ENCODE assay signal across 7 mouse cellular contexts in genomic region chr5:134101883-134102282, GRCm38 (mm10). TPM values are rescaled to one million over a fixed set of nuclear protein-coding genes. Genes with fewer than 3 reads are reported as not detected.
DNase-seq lines count a peak whose midpoint lies in the region; ATAC-seq and TF ChIP-seq lines count a peak whose summit lies in the region.

No protein-coding gene starts in this region.

- peak overlapping the region; percentile 90 for H3K4me3 ChIP-seq in forebrain, embryonic 15.5 days
- no peak overlapping the region for H3K4me3 ChIP-seq in kidney, postnatal 0 days (replicated peaks; ENCODE audit: low read depth, low read length)
- peak overlapping the region; percentile 77 for H3K4me3 ChIP-seq in neural tube, embryonic 15.5 days (replicated peaks)

- peak overlapping the region; percentile 77 for H3K4me2 ChIP-seq in forebrain, embryonic 15.5 days (replicated peaks)
- peak overlapping the region; percentile 95 for H3K4me2 ChIP-seq in kidney, postnatal 0 days (ENCODE audit: low read length)
- peak overlapping the region; percentile 66 for H3K4me2 ChIP-seq in neural tube, embryonic 15.5 days

- H3K4me1 ChIP-seq in forebrain, embryonic 15.5 days = peaks cover 30% of the 10 kb centered on the region
- H3K4me1 ChIP-seq in kidney, postnatal 0 days (replicated peaks; ENCODE audit: insufficient read depth, low read length) = no peaks in the 10 kb centered on the region; the same call in 1 of the 2 replicates
- peaks cover 39% of the 10 kb centered on the region for H3K4me1 ChIP-seq in neural tube, embryonic 15.5 days

- peak; percentile 3 for DNase-seq in ovary, postnatal 10 days (ENCODE audit: low spot score)
- DNase-seq in ovary, postnatal 36 days (ENCODE audit: low spot score) = no peak
- DNase-seq in kidney, postnatal 0 days (ENCODE audit: low spot score) = peak; percentile 48
- no peak for DNase-seq in right cerebral cortex, postnatal 36 days (ENCODE audit: low spot score in 2 of 2)
- no peak for DNase-seq in cerebellum, adult 9-11 months

- no peak overlapping the region for H3K27ac ChIP-seq in forebrain, embryonic 15.5 days (replicated peaks)
- H3K27ac ChIP-seq in kidney, postnatal 0 days = peak overlapping the region; percentile 51
- no peak overlapping the region for H3K27ac ChIP-seq in neural tube, embryonic 15.5 days (replicated peaks)

- no peak for ATAC-seq in forebrain, embryonic 15.5 days (replicated peaks)
- peak; percentile 49 for ATAC-seq in kidney, postnatal 0 days (replicated peaks; ENCODE audit: low FRiP score, low read depth)
- no peak for ATAC-seq in neural tube, embryonic 15.5 days (ENCODE audit: low FRiP score)

- no peaks in the 10 kb centered on the region for H3K9me3 ChIP-seq in forebrain, embryonic 15.5 days
- no peaks in the 10 kb centered on the region for H3K9me3 ChIP-seq in kidney, postnatal 0 days (replicated peaks; ENCODE audit: low read length)
- H3K9me3 ChIP-seq in neural tube, embryonic 15.5 days (replicated peaks) = no peaks in the 10 kb centered on the region

- H3K36me3 ChIP-seq in forebrain, embryonic 15.5 days = peaks cover 10% of the 10 kb centered on the region; the same call in 1 of the 2 replicates
- H3K36me3 ChIP-seq in kidney, postnatal 0 days (ENCODE audit: insufficient read depth, low read length) = no peaks in the 10 kb centered on the region
- H3K36me3 ChIP-seq in neural tube, embryonic 15.5 days = peaks cover 10% of the 10 kb centered on the region

- H3K27me3 ChIP-seq in forebrain, embryonic 15.5 days = no peaks in the 10 kb centered on the region
- no peaks in the 10 kb centered on the region for H3K27me3 ChIP-seq in kidney, postnatal 0 days (ENCODE audit: insufficient read depth, low read length)
- no peaks in the 10 kb centered on the region for H3K27me3 ChIP-seq in neural tube, embryonic 15.5 days (replicated peaks)

- H3K9ac ChIP-seq in forebrain, embryonic 15.5 days (replicated peaks) = peak overlapping the region; percentile 90; the same call in 1 of the 2 replicates
- H3K9ac ChIP-seq in kidney, postnatal 0 days (ENCODE audit: low read depth, low read length) = no peak overlapping the region
- peak overlapping the region; percentile 40; the same call in 1 of the 2 replicates for H3K9ac ChIP-seq in neural tube, embryonic 15.5 days (replicated peaks)

- no peak for TF ChIP-seq CTCF in kidney, postnatal 0 days (IDR thresholded peaks at IDR 0.05; ENCODE audit: low read depth)

- 39% methylated on average over 5 of the region's 5 CpGs for WGBS in forebrain, embryonic 15.5 days
- WGBS in kidney, postnatal 0 days = 22% methylated on average over 5 of the region's 5 CpGs
- 22% methylated on average over 5 of the region's 5 CpGs for whole genome bisulfite sequencing in neural tube, embryonic 15.5 days

RNA-seq across cellular contexts. Expression of gene Castor2, which starts 2.4 kb away (rescaled TPM):
- 27.6 and 28.3 TPM in 2 replicates for polyA plus RNA-seq in forebrain, embryonic 15.5 days (2015; fragmentation: Nextera tagmentation; extraction: Ambion mirVana)
- polyA plus RNA-seq in kidney, postnatal 0 days (2015; fragmentation: Nextera tagmentation; extraction: Ambion mirVana) = 13.0 and 15.8 TPM in 2 replicates
- 22.8 TPM in 2 replicates for polyA plus RNA-seq in neural tube, embryonic 15.5 days (2015; fragmentation: Nextera tagmentation; extraction: Ambion mirVana)

Comparison
In these comparisons a context has a peak if more than half of its experiments do, and no peak if none do; other contexts are left out.
1. DNase-seq: peak in ovary, postnatal 10 days (single experiment) and kidney, postnatal 0 days (single experiment); none in ovary, postnatal 36 days (single experiment), right cerebral cortex, postnatal 36 days (0 of 2) and cerebellum, adult 9-11 months (single experiment).
2. Peak in every context shown above with its lines, with median percentiles within 50 percentile points of each other: H3K4me2 ChIP-seq.